In genomic region chr7:37681335-37681734, GRCm38 (mm10) we compare ENCODE assay signal across 11 mouse cellular contexts.
"Had no signal": no experiment of that assay in that cellular context is flagged by ENCODE, and none has a peak within 500 bp of the region (broad histone marks: within the 10 kb centered on the region; RNA-seq: fewer than 3 reads in every experiment).

No protein-coding gene starts in this region.

- H3K4me1 ChIP-seq: liver, embryonic 13.5 days had no signal

- DNase-seq: kidney, postnatal 25 days; layer of hippocampus, postnatal 36 days; liver, embryonic 13.5 days; lung, adult 2 months; lung, postnatal 14 days; lung, postnatal 4 days; midbrain, embryonic 14.5 days; thymus, adult 18-20 months; thymus, postnatal 4 days had no signal

- H3K36me3 ChIP-seq: liver, embryonic 13.5 days had no signal

- H3K9me3 ChIP-seq: liver, embryonic 13.5 days had no signal

- H3K4me3 ChIP-seq: left cerebral cortex, adult 2 months; liver, embryonic 13.5 days had no signal

- H3K27ac ChIP-seq: left cerebral cortex, adult 2 months; liver, embryonic 13.5 days had no signal

- H3K9ac ChIP-seq: liver, embryonic 13.5 days had no signal

- H3K27me3 ChIP-seq: liver, embryonic 13.5 days had no signal

- H3K4me2 ChIP-seq: liver, embryonic 13.5 days; midbrain, embryonic 11.5 days had no signal
